8 mouse cellular contexts compared by ENCODE assay signal in genomic region chr4:137277166-137277513, GRCm38 (mm10). TPM values are rescaled to one million over a fixed set of nuclear protein-coding genes. Genes with fewer than 3 reads are reported as not detected.
DNase-seq lines count a peak whose midpoint lies in the region; ATAC-seq lines count a peak whose summit lies in the region.

TSS of gene Wnt4 (plus strand) at chr4:137277489.

- ATAC-seq in embryonic facial prominence, embryonic 15.5 days (ENCODE audit: insufficient number of reproducible peaks, low FRiP score, low TSS enrichment, low read depth), result peak; percentile 74
- 0 out of 2 replicates have a peak, but pooled peaks have one; percentile 46 for ATAC-seq in limb, embryonic 11.5 days (ENCODE audit: insufficient number of reproducible peaks, low FRiP score, low TSS enrichment, low read depth)
- peak; percentile 62 for ATAC-seq in midbrain, embryonic 13.5 days

- peak within 1 kb of the TSS; percentile 72 for H3K27ac ChIP-seq in embryonic facial prominence, embryonic 15.5 days (replicated peaks)
- H3K27ac ChIP-seq in limb, embryonic 11.5 days (replicated peaks; ENCODE audit: low read depth, low read length), result peak within 1 kb of the TSS; percentile 21; the same call in 1 of the 2 replicates
- H3K27ac ChIP-seq in midbrain, embryonic 13.5 days, result no peak within 1 kb of the TSS; the same call in 1 of the 2 replicates

- intact Hi-C loops in heart, postnatal 36 days (cut with DNase I), result no loop called here

- H3K9me3 ChIP-seq in embryonic facial prominence, embryonic 15.5 days (replicated peaks), result no peaks in the 10 kb centered on the region
- H3K9me3 ChIP-seq in limb, embryonic 11.5 days (ENCODE audit: control insufficient read depth, low read length), result no peaks in the 10 kb centered on the region
- H3K9me3 ChIP-seq in midbrain, embryonic 13.5 days, result no peaks in the 10 kb centered on the region

- WGBS in embryonic facial prominence, embryonic 15.5 days, result 0% methylated on average over 23 of the region's 45 CpGs
- 0% methylated on average over 6 of the region's 45 CpGs for WGBS in limb, embryonic 11.5 days
- WGBS in midbrain, embryonic 13.5 days, result 1% methylated on average over 32 of the region's 45 CpGs

- peaks cover 62% of the 10 kb centered on the region for H3K27me3 ChIP-seq in embryonic facial prominence, embryonic 15.5 days
- H3K27me3 ChIP-seq in limb, embryonic 11.5 days (ENCODE audit: control insufficient read depth, insufficient read depth, low read length), result peaks cover 57% of the 10 kb centered on the region
- H3K27me3 ChIP-seq in midbrain, embryonic 13.5 days, result peaks cover 87% of the 10 kb centered on the region

- no peaks in the 10 kb centered on the region for H3K36me3 ChIP-seq in embryonic facial prominence, embryonic 15.5 days
- no peaks in the 10 kb centered on the region for H3K36me3 ChIP-seq in limb, embryonic 11.5 days (ENCODE audit: control insufficient read depth, insufficient read depth, low read length)
- H3K36me3 ChIP-seq in midbrain, embryonic 13.5 days, result no peaks in the 10 kb centered on the region

- H3K4me2 ChIP-seq in embryonic facial prominence, embryonic 15.5 days (replicated peaks), result peak within 1 kb of the TSS; percentile 90
- peak within 1 kb of the TSS; percentile 96 for H3K4me2 ChIP-seq in limb, embryonic 11.5 days (ENCODE audit: low read depth, severe bottlenecking)
- peak within 1 kb of the TSS; percentile 92 for H3K4me2 ChIP-seq in midbrain, embryonic 13.5 days (replicated peaks)

- H3K4me3 ChIP-seq in embryonic facial prominence, embryonic 15.5 days (replicated peaks), result peak within 1 kb of the TSS; percentile 58
- peak within 1 kb of the TSS; percentile 45 for H3K4me3 ChIP-seq in limb, embryonic 11.5 days (ENCODE audit: low read depth, low read length)
- peak within 1 kb of the TSS; percentile 50 for H3K4me3 ChIP-seq in midbrain, embryonic 13.5 days (replicated peaks)

- peak; percentile 55 for DNase-seq in right cerebral cortex, postnatal 25 days
- DNase-seq in right cerebral cortex, adult 2 months (ENCODE audit: low spot score in 2 of 2), result no peak
- peak; percentile 46 to 59 for DNase-seq in heart, postnatal 36 days
- DNase-seq in limb, embryonic 11.5 days (ENCODE audit: low spot score), result peak; percentile 64
- DNase-seq in urinary bladder, postnatal 4 days (ENCODE audit: low spot score in 2 of 2), result peak; percentile 72 to 73
- no peak for DNase-seq in spleen, postnatal 4 days (ENCODE audit: low spot score in 2 of 2)

- peak within 1 kb of the TSS; percentile 21 for H3K9ac ChIP-seq in embryonic facial prominence, embryonic 15.5 days
- H3K9ac ChIP-seq in limb, embryonic 11.5 days (ENCODE audit: low read length), result peak within 1 kb of the TSS; percentile 47
- H3K9ac ChIP-seq in midbrain, embryonic 13.5 days (replicated peaks), result peak within 1 kb of the TSS; percentile 67

- peaks cover 52% of the 10 kb centered on the region for H3K4me1 ChIP-seq in embryonic facial prominence, embryonic 15.5 days
- peaks cover 13% of the 10 kb centered on the region for H3K4me1 ChIP-seq in limb, embryonic 11.5 days (ENCODE audit: control insufficient read depth, insufficient read depth, low read length)
- peaks cover 31% of the 10 kb centered on the region for H3K4me1 ChIP-seq in midbrain, embryonic 13.5 days (replicated peaks)

RNA-seq across cellular contexts. Expression of gene Wnt4, which starts in this region (rescaled TPM):
- 11.6 and 12.9 TPM in 2 replicates for polyA plus RNA-seq in embryonic facial prominence, embryonic 15.5 days (2015; fragmentation: Nextera tagmentation; extraction: Ambion mirVana)
- under 1 TPM; 0.17 to 0.19 TPM for total RNA-seq in heart, postnatal 36 days (2021)
- polyA plus RNA-seq in limb, embryonic 11.5 days (2014; fragmentation: Nextera tagmentation; extraction: Ambion mirVana), result 3.5 and 5.1 TPM in 2 replicates
- polyA plus RNA-seq in midbrain, embryonic 13.5 days (2015; fragmentation: Nextera tagmentation; extraction: Ambion mirVana), result 0.59 and 1.4 TPM in 2 replicates

Comparison
In these comparisons a context has a peak if more than half of its experiments do, and no peak if none do; other contexts are left out.
1. DNase-seq: peak in right cerebral cortex, postnatal 25 days (single experiment), limb, embryonic 11.5 days (single experiment) and urinary bladder, postnatal 4 days (2 of 2); none in right cerebral cortex, adult 2 months (0 of 2) and spleen, postnatal 4 days (0 of 2).
2. Peak in DNase-seq in heart, postnatal 36 days; RNA of the gene not detected or under 1 TPM.
3. Peak in every context shown above with its lines, with median percentiles within 50 percentile points of each other: ATAC-seq, H3K4me2 ChIP-seq, H3K4me3 ChIP-seq and H3K9ac ChIP-seq.